ENCODE assay signal across 20 mouse cellular contexts in the genomic region with DNA sequence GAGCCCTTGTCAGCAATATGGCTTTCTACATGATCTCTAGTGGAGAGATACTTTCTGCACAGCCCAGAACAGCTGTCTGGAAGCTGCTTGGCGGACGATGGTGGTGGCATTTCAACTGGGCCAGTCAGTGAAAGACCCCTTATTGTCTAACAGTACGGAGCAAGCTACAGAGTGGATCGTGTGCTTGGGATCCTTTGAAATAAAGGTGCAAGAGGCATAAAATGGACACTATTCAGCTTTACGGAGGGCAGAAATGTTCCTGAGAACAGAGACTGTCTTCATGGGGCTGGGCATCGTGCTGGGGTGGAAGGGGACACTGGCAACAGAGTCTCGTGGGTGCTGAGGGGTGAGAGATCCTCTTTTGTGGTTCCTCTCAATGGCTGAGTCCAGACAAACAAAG.
DNase-seq lines count a peak whose midpoint lies in the region; ATAC-seq lines count a peak whose summit lies in the region.
"Had no signal": no experiment of that assay in that cellular context is flagged by ENCODE, and none has a peak within 500 bp of the region (broad histone marks: within the 10 kb centered on the region; RNA-seq: fewer than 3 reads in every experiment).

No protein-coding gene starts in this region.

- H3K36me3 ChIP-seq in limb, embryonic 11.5 days (ENCODE audit: control insufficient read depth, insufficient read depth, low read length): no peaks in the 10 kb centered on the region
- no peaks in the 10 kb centered on the region for H3K36me3 ChIP-seq in limb, embryonic 10.5 days
- H3K36me3 ChIP-seq: embryonic facial prominence, embryonic 15.5 days; forebrain, embryonic 10.5 days; heart, embryonic 12.5 days; hindbrain, embryonic 13.5 days had no signal

- H3K9me3 ChIP-seq in limb, embryonic 11.5 days (ENCODE audit: control insufficient read depth, low read length): no peaks in the 10 kb centered on the region
- no peaks in the 10 kb centered on the region for H3K9me3 ChIP-seq in limb, embryonic 10.5 days (replicated peaks)
- H3K9me3 ChIP-seq: embryonic facial prominence, embryonic 15.5 days; forebrain, embryonic 10.5 days; heart, embryonic 12.5 days; hindbrain, embryonic 13.5 days had no signal

- H3K4me1 ChIP-seq in limb, embryonic 11.5 days (ENCODE audit: control insufficient read depth, insufficient read depth, low read length): peaks cover 8% of the 10 kb centered on the region; the same call in 1 of the 2 replicates
- H3K4me1 ChIP-seq in limb, embryonic 10.5 days: peaks cover 14% of the 10 kb centered on the region
- H3K4me1 ChIP-seq: heart, embryonic 12.5 days had no signal

- no peak overlapping the region for H3K4me2 ChIP-seq in limb, embryonic 11.5 days (ENCODE audit: low read depth, severe bottlenecking)
- H3K4me2 ChIP-seq: embryonic facial prominence, embryonic 15.5 days; heart, embryonic 12.5 days; hindbrain, embryonic 13.5 days had no signal

- 84% methylated on average over 7 of the region's 7 CpGs for WGBS in limb, embryonic 11.5 days
- WGBS in limb, embryonic 10.5 days: 87% methylated on average over 7 of the region's 7 CpGs

- no peaks in the 10 kb centered on the region for H3K27me3 ChIP-seq in limb, embryonic 11.5 days (ENCODE audit: control insufficient read depth, insufficient read depth, low read length)
- H3K27me3 ChIP-seq in limb, embryonic 10.5 days (ENCODE audit: low read depth, poor library complexity, severe bottlenecking): no peaks in the 10 kb centered on the region
- H3K27me3 ChIP-seq: embryonic facial prominence, embryonic 15.5 days; heart, embryonic 12.5 days had no signal

- no peak overlapping the region for H3K4me3 ChIP-seq in limb, embryonic 11.5 days (ENCODE audit: low read depth, low read length)
- H3K4me3 ChIP-seq in limb, embryonic 10.5 days: no peak overlapping the region
- H3K4me3 ChIP-seq: embryonic facial prominence, embryonic 15.5 days; erythroblast, embryonic 14.5 days; forebrain, embryonic 10.5 days; heart, embryonic 12.5 days; hindbrain, embryonic 13.5 days had no signal

- no peak overlapping the region for H3K27ac ChIP-seq in limb, embryonic 11.5 days (replicated peaks; ENCODE audit: low read depth, low read length)
- no peak overlapping the region for H3K27ac ChIP-seq in limb, embryonic 10.5 days
- H3K27ac ChIP-seq: embryonic facial prominence, embryonic 15.5 days; forebrain, embryonic 10.5 days; hindbrain, embryonic 13.5 days; hindbrain, postnatal 0 days had no signal

- no peak for ATAC-seq in limb, embryonic 11.5 days (ENCODE audit: insufficient number of reproducible peaks, low FRiP score, low TSS enrichment, low read depth)
- ATAC-seq: forebrain, embryonic 14.5 days; hindbrain, postnatal 0 days had no signal

- DNase-seq in layer of hippocampus, adult 11-12 months (ENCODE audit: low spot score): peak; percentile 14
- no peak for DNase-seq in layer of hippocampus, postnatal 10 days (ENCODE audit: low spot score in 2 of 2)
- no peak for DNase-seq in limb, embryonic 11.5 days (ENCODE audit: low spot score)
- no peak for DNase-seq in limb, embryonic 10.5 days (ENCODE audit: low spot score)
- peak; percentile 84 for DNase-seq in brain, adult 2 months (ENCODE audit: low read depth, low spot score)
- peak; percentile 32 for DNase-seq in telencephalon, adult 2 months (ENCODE audit: low read depth, low spot score)
- DNase-seq: adrenal gland, adult 8-10 months; adrenal gland, postnatal 36 days; cerebellum, adult 11 months; cerebellum, adult 8-10 months; cerebellum, postnatal 14 days; embryo, embryonic 11 days; gastrocnemius, postnatal 10 days had no signal

- 0 out of 2 replicates have a peak overlapping the region, but pooled peaks have one; percentile 7 for H3K9ac ChIP-seq in limb, embryonic 11.5 days (ENCODE audit: low read length)
- H3K9ac ChIP-seq: embryonic facial prominence, embryonic 15.5 days; heart, embryonic 12.5 days; hindbrain, embryonic 13.5 days had no signal

Comparison
In these comparisons a context has a peak if more than half of its experiments do, and no peak if none do; other contexts are left out.
1. DNase-seq: peak in layer of hippocampus, adult 11-12 months (single experiment), brain, adult 2 months (single experiment) and telencephalon, adult 2 months (single experiment); none in layer of hippocampus, postnatal 10 days (0 of 2), limb, embryonic 11.5 days (single experiment) and limb, embryonic 10.5 days (single experiment).